Mouse (Mus musculus): Measurements from ENCODE around the gene Spata31d1a. TPM values are rescaled to one million over a fixed set of nuclear protein-coding genes. Genes with fewer than 3 reads are reported as not detected.

Gene Spata31d1a
- polyA plus RNA-seq, 1 experiment from 2014 or later: not detected

- Histone ChIP-seq H3K4me2 (no peak overlapping the region), H3K27ac (ENCODE audit: low read depth) (peak overlapping the region; percentile 69; the same call in 1 of the 2 replicates), H3K36me3 (ENCODE audit: insufficient read depth) (no peaks in the 10 kb centered on the region), H3K27me3 (ENCODE audit: insufficient read depth, low read length) (no peaks in the 10 kb centered on the region), H3K4me1 (ENCODE audit: insufficient read depth) (no peaks in the 10 kb centered on the region), H3K4me3 (ENCODE audit: low read depth, low read length) (no peak overlapping the region), H3K9me3 (ENCODE audit: low read depth, low read length) (no peaks in the 10 kb centered on the region), H3K9ac (no peak overlapping the region)
- TF ChIP-seq CTCF (IDR thresholded peaks at IDR 0.05; ENCODE audit: low read depth): no peak
- DNase-seq (peak; percentile 29), ATAC-seq (ENCODE audit: insufficient read depth) (no peak)
- 56% methylated on average over 4 of the region's 4 CpGs for WGBS
Measured at GRCm38 (mm10) chr13:59656975-59657388, 53.1 kb downstream of the Spata31d1a start.

GRCm38 (mm10) chr13:59656316-59656832, 53.8 kb downstream of the Spata31d1a start:
- DNase-seq (no peak), ATAC-seq (ENCODE audit: insufficient read depth) (no peak)
- H3K4me1 ChIP-seq (ENCODE audit: insufficient read depth): no peaks in the 10 kb centered on the region
- no peak overlapping the region for H3K9ac ChIP-seq
- no peaks in the 10 kb centered on the region for H3K36me3 ChIP-seq (ENCODE audit: insufficient read depth)
- 57% methylated on average over 10 of the region's 10 CpGs for WGBS
- no peaks in the 10 kb centered on the region for H3K9me3 ChIP-seq (ENCODE audit: low read depth, low read length)
- H3K4me2 ChIP-seq: no peak overlapping the region
- H3K27ac ChIP-seq (ENCODE audit: low read depth): peak overlapping the region; percentile 69; the same call in 1 of the 2 replicates
- H3K4me3 ChIP-seq (ENCODE audit: low read depth, low read length): no peak overlapping the region
- TF ChIP-seq CTCF (IDR thresholded peaks at IDR 0.05; ENCODE audit: low read depth): no peak
- no peaks in the 10 kb centered on the region for H3K27me3 ChIP-seq (ENCODE audit: insufficient read depth, low read length)

DNA sequence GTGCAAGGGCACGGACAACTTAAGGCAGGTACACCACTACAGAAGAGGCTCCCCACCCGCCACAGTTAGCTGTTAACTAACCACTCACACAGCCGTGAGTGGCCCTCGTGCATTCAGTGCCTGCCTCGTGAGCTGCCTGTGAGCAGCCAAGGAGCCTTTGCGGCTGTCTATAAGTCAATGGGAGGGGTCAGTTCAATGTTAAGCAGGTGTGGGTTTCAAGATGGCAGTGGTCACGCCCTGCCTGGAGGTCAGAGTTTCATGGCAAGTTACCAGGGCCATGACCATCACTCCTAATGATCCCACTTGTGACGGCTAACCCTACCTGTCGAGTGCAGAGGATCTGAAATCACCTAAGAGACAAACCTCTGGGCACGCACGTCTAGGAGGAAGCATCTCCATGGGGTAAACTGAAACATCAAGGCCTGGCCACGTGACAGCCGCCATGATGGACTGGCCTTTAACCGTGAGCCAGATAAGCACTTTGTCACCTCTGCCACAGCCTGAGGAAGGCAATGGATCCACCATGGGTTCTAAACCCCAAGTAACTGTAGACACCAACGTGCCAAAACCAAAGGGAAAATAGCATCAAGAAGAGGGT, 54.3 kb downstream of the Spata31d1a start:
- H3K36me3 ChIP-seq (ENCODE audit: insufficient read depth): no peaks in the 10 kb centered on the region
- WGBS: 87% methylated on average over 15 of the region's 15 CpGs
- H3K4me2 ChIP-seq: no peak overlapping the region
- no peak overlapping the region for H3K9ac ChIP-seq
- no peak for TF ChIP-seq CTCF (IDR thresholded peaks at IDR 0.05; ENCODE audit: low read depth)
- no peaks in the 10 kb centered on the region for H3K4me1 ChIP-seq (ENCODE audit: insufficient read depth)
- H3K27ac ChIP-seq (ENCODE audit: low read depth): no peak overlapping the region
- no peak overlapping the region for H3K4me3 ChIP-seq (ENCODE audit: low read depth, low read length)
- H3K9me3 ChIP-seq (ENCODE audit: low read depth, low read length): no peaks in the 10 kb centered on the region
- ATAC-seq (ENCODE audit: insufficient read depth) (no peak), DNase-seq (no peak)
- H3K27me3 ChIP-seq (ENCODE audit: insufficient read depth, low read length): no peaks in the 10 kb centered on the region

- ATAC-seq (ENCODE audit: insufficient read depth): no peak
- Histone ChIP-seq H3K9ac (no peak overlapping the region), H3K4me1 (ENCODE audit: insufficient read depth) (no peaks in the 10 kb centered on the region), H3K4me2 (no peak overlapping the region), H3K4me3 (ENCODE audit: low read depth, low read length) (no peak overlapping the region), H3K27me3 (ENCODE audit: insufficient read depth, low read length) (no peaks in the 10 kb centered on the region), H3K9me3 (ENCODE audit: low read depth, low read length) (no peaks in the 10 kb centered on the region), H3K27ac (ENCODE audit: low read depth) (no peak overlapping the region), H3K36me3 (ENCODE audit: insufficient read depth) (peaks cover 4% of the 10 kb centered on the region)
- WGBS: 84% methylated on average over 5 of the region's 5 CpGs
- no peak for DNase-seq
- TF ChIP-seq CTCF (IDR thresholded peaks at IDR 0.05; ENCODE audit: low read depth): no peak
Measured at GRCm38 (mm10) chr13:59654465-59654864, 55.7 kb downstream of the Spata31d1a start.

- H3K4me3 ChIP-seq (ENCODE audit: low read depth, low read length): no peak overlapping the region
- DNase-seq: no peak
- H3K9me3 ChIP-seq (ENCODE audit: low read depth, low read length): no peaks in the 10 kb centered on the region
- ATAC-seq (ENCODE audit: insufficient read depth): no peak
- H3K4me2 ChIP-seq: no peak overlapping the region
- WGBS: 67% methylated on average over 3 of the region's 3 CpGs
- H3K27me3 ChIP-seq (ENCODE audit: insufficient read depth, low read length): no peaks in the 10 kb centered on the region
- no peak overlapping the region for H3K27ac ChIP-seq (ENCODE audit: low read depth)
- H3K36me3 ChIP-seq (ENCODE audit: insufficient read depth): peaks cover 8% of the 10 kb centered on the region
- no peak for TF ChIP-seq CTCF (IDR thresholded peaks at IDR 0.05; ENCODE audit: low read depth)
- H3K4me1 ChIP-seq (ENCODE audit: insufficient read depth): no peaks in the 10 kb centered on the region
- H3K9ac ChIP-seq: no peak overlapping the region
Measured at GRCm38 (mm10) chr13:59653136-59653535, 57.0 kb downstream of the Spata31d1a start.

DNA sequence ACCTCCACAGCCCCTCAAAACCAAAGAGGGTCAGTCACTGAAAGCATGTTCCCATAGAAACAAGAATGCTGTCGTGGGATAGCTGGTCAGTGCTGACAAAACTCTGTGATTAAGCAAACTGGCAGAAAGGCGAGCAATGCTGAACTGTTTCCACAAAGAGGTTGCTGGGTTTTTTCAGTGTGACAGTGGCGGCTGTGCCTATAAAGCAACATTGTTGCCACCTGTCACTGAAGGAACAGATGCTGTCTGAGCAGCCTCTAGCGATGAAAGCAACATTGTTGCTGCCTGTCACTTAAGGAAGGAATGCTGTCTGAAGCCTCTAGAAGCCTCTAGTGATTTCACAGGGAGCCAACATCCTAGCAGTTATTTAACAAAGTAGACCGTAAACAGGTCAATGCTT, 57.5 kb downstream of the Spata31d1a start:
- TF ChIP-seq CTCF (IDR thresholded peaks at IDR 0.05; ENCODE audit: low read depth): no peak
- ATAC-seq (ENCODE audit: insufficient read depth) (no peak), DNase-seq (no peak)
- no peaks in the 10 kb centered on the region for H3K9me3 ChIP-seq (ENCODE audit: low read depth, low read length)
- no peak overlapping the region for H3K4me3 ChIP-seq (ENCODE audit: low read depth, low read length)
- H3K9ac ChIP-seq: no peak overlapping the region
- peaks cover 8% of the 10 kb centered on the region for H3K36me3 ChIP-seq (ENCODE audit: insufficient read depth)
- H3K4me2 ChIP-seq: no peak overlapping the region
- no peaks in the 10 kb centered on the region for H3K4me1 ChIP-seq (ENCODE audit: insufficient read depth)
- WGBS: 65% methylated on average over 5 of the region's 5 CpGs
- no peaks in the 10 kb centered on the region for H3K27me3 ChIP-seq (ENCODE audit: insufficient read depth, low read length)
- no peak overlapping the region for H3K27ac ChIP-seq (ENCODE audit: low read depth)

Other genes starting within 250 kb of the Spata31d1a start
- gene Agtpbp1, start 125.1 kb downstream of the Spata31d1a start, polyA plus RNA-seq (2014; fragmentation: Nextera tagmentation; extraction: Ambion mirVana): 18.2 and 22.7 TPM in 2 replicates
- 82.4 and 83.5 TPM in 2 replicates for gene Naa35, start 125.1 kb downstream of the Spata31d1a start, polyA plus RNA-seq (2014; fragmentation: Nextera tagmentation; extraction: Ambion mirVana)
- gene Golm1, start 34.5 kb downstream of the Spata31d1a start, polyA plus RNA-seq (2014; fragmentation: Nextera tagmentation; extraction: Ambion mirVana): 39.2 and 44.1 TPM in 2 replicates
- gene 4921517D22Rik, start 16.2 kb downstream of the Spata31d1a start, polyA plus RNA-seq (2014; fragmentation: Nextera tagmentation; extraction: Ambion mirVana): not detected in 2 replicates
- not detected in 2 replicates for gene Spata31d1b, start 2.0 kb upstream of the Spata31d1a start, polyA plus RNA-seq (2014; fragmentation: Nextera tagmentation; extraction: Ambion mirVana)
- gene Spata31d1d, start 21.4 kb upstream of the Spata31d1a start, polyA plus RNA-seq (2014; fragmentation: Nextera tagmentation; extraction: Ambion mirVana): not detected in 2 replicates
- gene 1700014D04Rik, start 36.4 kb upstream of the Spata31d1a start, polyA plus RNA-seq (2014; fragmentation: Nextera tagmentation; extraction: Ambion mirVana): 0.24 TPM in 1 of 2 replicates, not detected in the other
- gene Isca1, start 59.5 kb upstream of the Spata31d1a start, polyA plus RNA-seq (2014; fragmentation: Nextera tagmentation; extraction: Ambion mirVana): 105 and 121 TPM in 2 replicates
- gene Gm49354, start 71.9 kb upstream of the Spata31d1a start, polyA plus RNA-seq (2014; fragmentation: Nextera tagmentation; extraction: Ambion mirVana): not detected in 2 replicates
- 44.3 and 44.6 TPM in 2 replicates for gene Tut7, start 112.8 kb upstream of the Spata31d1a start, polyA plus RNA-seq (2014; fragmentation: Nextera tagmentation; extraction: Ambion mirVana)